Mouse (Mus musculus) right cerebral cortex, postnatal 4 days (tissue): ENCODE results near the gene Trim2.
A peak's percentile ranks its signal among the peaks of the same experiment; 100 is the strongest.

ENCODE experiments used
- DNase-seq: peaks from one replicate; pipeline ENCODE4 v3.0.0-alpha.2; 2022

Trim2 gene

GRCm38 (mm10) chr3:84283524-84283923, 23.2 kb downstream of the Trim2 start:
- no peak for DNase-seq

GRCm38 (mm10) chr3:84281936-84282371, 24.7 kb downstream of the Trim2 start:
- DNase-seq: no peak

- DNase-seq: no peak
Measured at GRCm38 (mm10) chr3:84278809-84279208, 27.9 kb downstream of the Trim2 start.

- DNase-seq: no peak
Measured at GRCm38 (mm10) chr3:84275124-84275523, 31.6 kb downstream of the Trim2 start.

- DNase-seq: no peak
Measured at GRCm38 (mm10) chr3:84272293-84273015, 34.2 kb downstream of the Trim2 start.

GRCm38 (mm10) chr3:84271794-84272193, 34.9 kb downstream of the Trim2 start:
- DNase-seq: no peak

GRCm38 (mm10) chr3:84271058-84271457, 35.6 kb downstream of the Trim2 start:
- no peak for DNase-seq

- no peak for DNase-seq
Measured at GRCm38 (mm10) chr3:84270624-84270995, 36.1 kb downstream of the Trim2 start.

- no peak for DNase-seq
Measured at GRCm38 (mm10) chr3:84269987-84270623, 36.6 kb downstream of the Trim2 start.

- DNase-seq: no peak
Measured at GRCm38 (mm10) chr3:84268434-84268833, 38.2 kb downstream of the Trim2 start.

- no peak for DNase-seq
Measured at GRCm38 (mm10) chr3:84266391-84266931, 40.2 kb downstream of the Trim2 start.

GRCm38 (mm10) chr3:84265084-84265483, 41.6 kb downstream of the Trim2 start:
- DNase-seq: no peak

- no peak for DNase-seq
Measured at GRCm38 (mm10) chr3:84264395-84264794, 42.3 kb downstream of the Trim2 start.

GRCm38 (mm10) chr3:84262804-84263203, 43.9 kb downstream of the Trim2 start:
- no peak for DNase-seq

GRCm38 (mm10) chr3:84261863-84262262, 44.8 kb downstream of the Trim2 start:
- DNase-seq: no peak

- DNase-seq: no peak
Measured at GRCm38 (mm10) chr3:84260837-84261236, 45.8 kb downstream of the Trim2 start.

- no peak for DNase-seq
Measured at GRCm38 (mm10) chr3:84260024-84260535, 46.6 kb downstream of the Trim2 start.

GRCm38 (mm10) chr3:84259281-84260023, 47.2 kb downstream of the Trim2 start:
- peak; percentile 62 for DNase-seq

GRCm38 (mm10) chr3:84258518-84259031, 48.1 kb downstream of the Trim2 start:
- no peak for DNase-seq

- DNase-seq: no peak
Measured at GRCm38 (mm10) chr3:84257989-84258517, 48.6 kb downstream of the Trim2 start.

GRCm38 (mm10) chr3:84254520-84254878, 52.2 kb downstream of the Trim2 start:
- no peak for DNase-seq

GRCm38 (mm10) chr3:84253655-84254519, 52.8 kb downstream of the Trim2 start:
- no peak for DNase-seq
